Mouse (Mus musculus) heart, postnatal 0 days (tissue): Measurements from ENCODE around the gene Myo10.

Source experiments
- CTCF ChIP-seq: IDR thresholded peaks from 2 replicates; pipeline ENCODE4 v1.5.1; 2016; ENCODE audit warnings: antibody characterized with exemption, control low read depth, low read depth
- EP300 ChIP-seq: IDR thresholded peaks from 2 replicates; pipeline ENCODE4 v1.6.1; 2016; ENCODE audit warnings: antibody characterized with exemption, low read depth

DNA sequence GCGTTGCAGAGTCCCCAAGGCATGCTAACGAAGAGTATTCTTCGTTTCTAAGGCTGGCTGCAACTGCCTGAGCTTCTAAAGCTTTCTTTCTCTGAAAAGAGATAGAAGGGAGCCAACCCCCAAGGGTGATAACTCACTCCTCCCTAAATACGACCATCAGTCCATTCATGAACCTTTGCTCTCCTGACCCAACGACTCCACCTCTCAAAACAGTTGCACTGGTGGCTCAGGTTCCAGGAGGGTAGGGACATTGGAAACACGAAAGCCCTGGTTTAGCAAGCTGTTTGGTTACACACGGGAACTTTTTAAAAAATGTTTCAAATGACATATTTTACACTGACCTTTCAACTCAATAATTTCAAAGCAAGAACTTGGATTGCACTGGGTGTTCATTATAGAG lies 29.5 kb downstream of the Myo10 start:
- TF ChIP-seq CTCF (no peak), EP300 (no peak)
